Mouse (Mus musculus): ENCODE measurements around the gene Hcrtr1. TPM values are rescaled to one million over a fixed set of nuclear protein-coding genes. Genes with fewer than 3 reads are reported as not detected.

Hcrtr1 gene
- total RNA-seq, 1 experiment = 0.22 TPM

DNA sequence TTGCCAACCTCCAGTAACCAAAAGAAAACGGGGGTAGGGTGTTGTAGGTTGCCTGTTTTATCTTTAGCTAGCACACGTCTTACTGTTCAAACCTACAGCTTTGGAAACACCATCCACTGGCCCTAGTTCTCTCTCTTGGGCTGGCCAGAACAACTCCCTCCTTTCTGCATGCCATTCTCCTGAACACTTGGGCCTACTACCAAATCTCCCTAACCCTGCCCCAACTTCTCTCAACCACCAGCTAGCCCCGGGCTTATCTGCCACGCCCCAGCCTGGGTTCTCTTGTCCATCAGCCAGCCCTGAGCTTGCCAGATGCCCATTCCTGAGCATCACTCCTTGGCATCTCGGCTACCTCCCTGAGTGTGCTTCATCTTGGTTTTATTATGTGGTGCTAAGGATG lies 10.3 kb downstream of the Hcrtr1 start:
- Histone ChIP-seq H3K9ac (ENCODE audit: insufficient read depth, low read depth, low read length, poor library complexity, severe bottlenecking) (no peak overlapping the region), H3K27ac (ENCODE audit: insufficient read depth, low read depth, low read length, poor library complexity, severe bottlenecking) (no peak overlapping the region), H3K9me3 (ENCODE audit: control insufficient read depth, insufficient read depth, low read depth, low read length) (no peaks in the 10 kb centered on the region), H3K36me3 (ENCODE audit: control insufficient read depth, insufficient read depth, low read length, poor library complexity, severe bottlenecking) (peaks cover 21% of the 10 kb centered on the region), H3K4me3 (ENCODE audit: insufficient read depth in 1 of 2, low read depth in 1 of 2, low read length in 2 of 2, poor library complexity in 1 of 2, severe bottlenecking in 1 of 2) (no peak overlapping the region), H3K4me1 (ENCODE audit: control insufficient read depth in 2 of 2, insufficient read depth in 2 of 2, low read length in 2 of 2, poor library complexity in 1 of 2) (peaks cover 0 to 3% of the 10 kb centered on the region in 2 experiments; a peak in 2 of 4 replicates)
- no peak for DNase-seq (ENCODE audit: low read depth, low spot score)
- in situ Hi-C loops (cut with MboI; ENCODE audit: low sequenced_read_pairs in 2 of 2, unreplicated experiment in 2 of 2) = no loop called here
- TF ChIP-seq ZC3H11A (IDR thresholded peaks at IDR 0.05; ENCODE audit: borderline replicate concordance, low read depth, low read length) (no peak), HCFC1 (IDR thresholded peaks at IDR 0.05; ENCODE audit: borderline replicate concordance, insufficient read depth, low read length) (no peak), ZNF384 (IDR thresholded peaks at IDR 0.05; ENCODE audit: low read depth, low read length) (no peak), CHD2 (IDR thresholded peaks at IDR 0.05; ENCODE audit: low read depth, low read length) (no peak), MAFK (IDR thresholded peaks at IDR 0.05; ENCODE audit: insufficient read depth, low read depth, low read length) (no peak)

GRCm38 (mm10) chr4:130125935-130126334 lies 13.2 kb downstream of the Hcrtr1 start:
- DNase-seq (ENCODE audit: low read depth, low spot score) = no peak
- in situ Hi-C loops (cut with MboI; ENCODE audit: low sequenced_read_pairs in 2 of 2, unreplicated experiment in 2 of 2) = no loop called here
- Histone ChIP-seq H3K4me3 (ENCODE audit: insufficient read depth in 1 of 2, low read depth in 1 of 2, low read length in 2 of 2, poor library complexity in 1 of 2, severe bottlenecking in 1 of 2) (no peak overlapping the region), H3K9ac (ENCODE audit: insufficient read depth, low read depth, low read length, poor library complexity, severe bottlenecking) (no peak overlapping the region), H3K9me3 (ENCODE audit: control insufficient read depth, insufficient read depth, low read depth, low read length) (no peaks in the 10 kb centered on the region), H3K27ac (ENCODE audit: insufficient read depth, low read depth, low read length, poor library complexity, severe bottlenecking) (no peak overlapping the region), H3K36me3 (ENCODE audit: control insufficient read depth, insufficient read depth, low read length, poor library complexity, severe bottlenecking) (peaks cover 21% of the 10 kb centered on the region), H3K4me1 (ENCODE audit: control insufficient read depth in 2 of 2, insufficient read depth in 2 of 2, low read length in 2 of 2, poor library complexity in 1 of 2) (peaks cover 0 to 7% of the 10 kb centered on the region in 2 experiments; a peak in 3 of 4 replicates)
- TF ChIP-seq MAFK (IDR thresholded peaks at IDR 0.05; ENCODE audit: insufficient read depth, low read depth, low read length) (no peak), ZC3H11A (IDR thresholded peaks at IDR 0.05; ENCODE audit: borderline replicate concordance, low read depth, low read length) (no peak)

DNA sequence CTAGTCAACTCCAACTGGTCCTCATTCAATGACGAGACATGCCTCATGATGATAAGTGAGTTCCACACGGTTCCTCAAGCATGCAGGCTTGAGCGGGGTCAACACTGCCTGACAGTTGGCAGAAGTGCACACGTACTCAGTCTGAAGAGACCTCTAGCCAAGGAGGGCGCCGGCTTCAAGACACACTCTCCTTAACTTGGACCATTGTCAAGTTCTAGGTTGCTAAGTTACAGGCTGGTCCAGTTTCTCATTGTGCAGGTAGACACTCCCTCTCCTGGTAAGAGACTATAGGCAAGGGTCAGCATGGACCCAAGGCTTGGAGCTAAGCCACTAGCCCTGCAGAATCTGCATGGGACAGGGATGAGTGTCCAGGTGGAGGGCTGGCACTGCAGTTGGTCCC lies 14.0 kb downstream of the Hcrtr1 start:
- H3K9ac ChIP-seq (ENCODE audit: insufficient read depth, low read depth, low read length, poor library complexity, severe bottlenecking) = no peak overlapping the region
- TF ChIP-seq MAFK (IDR thresholded peaks at IDR 0.05; ENCODE audit: insufficient read depth, low read depth, low read length) = no peak
- no peak for TF ChIP-seq HCFC1 (IDR thresholded peaks at IDR 0.05; ENCODE audit: borderline replicate concordance, insufficient read depth, low read length)
- TF ChIP-seq ZC3H11A (IDR thresholded peaks at IDR 0.05; ENCODE audit: borderline replicate concordance, low read depth, low read length) = no peak
- TF ChIP-seq ZNF384 (IDR thresholded peaks at IDR 0.05; ENCODE audit: low read depth, low read length) = no peak
- TF ChIP-seq CHD2 (IDR thresholded peaks at IDR 0.05; ENCODE audit: low read depth, low read length) = no peak
- DNase-seq (ENCODE audit: low read depth, low spot score) = no peak
- H3K4me3 ChIP-seq (ENCODE audit: insufficient read depth in 1 of 2, low read depth in 1 of 2, low read length in 2 of 2, poor library complexity in 1 of 2, severe bottlenecking in 1 of 2) = no peak overlapping the region
- H3K4me1 ChIP-seq (ENCODE audit: control insufficient read depth in 2 of 2, insufficient read depth in 2 of 2, low read length in 2 of 2, poor library complexity in 1 of 2) = peaks cover 0 to 5% of the 10 kb centered on the region in 2 experiments; a peak in 2 of 4 replicates
- in situ Hi-C loops (cut with MboI; ENCODE audit: low sequenced_read_pairs in 2 of 2, unreplicated experiment in 2 of 2) = no loop called here
- H3K36me3 ChIP-seq (ENCODE audit: control insufficient read depth, insufficient read depth, low read length, poor library complexity, severe bottlenecking) = peaks cover 21% of the 10 kb centered on the region
- H3K9me3 ChIP-seq (ENCODE audit: control insufficient read depth, insufficient read depth, low read depth, low read length) = no peaks in the 10 kb centered on the region
- H3K27ac ChIP-seq (ENCODE audit: insufficient read depth, low read depth, low read length, poor library complexity, severe bottlenecking) = no peak overlapping the region

GRCm38 (mm10) chr4:130124110-130124509 lies 15.0 kb downstream of the Hcrtr1 start:
- H3K9me3 ChIP-seq (ENCODE audit: control insufficient read depth, insufficient read depth, low read depth, low read length) = no peaks in the 10 kb centered on the region
- DNase-seq (ENCODE audit: low read depth, low spot score) = no peak
- H3K9ac ChIP-seq (ENCODE audit: insufficient read depth, low read depth, low read length, poor library complexity, severe bottlenecking) = no peak overlapping the region
- H3K4me1 ChIP-seq (ENCODE audit: control insufficient read depth in 2 of 2, insufficient read depth in 2 of 2, low read length in 2 of 2, poor library complexity in 1 of 2) = peaks cover 0 to 5% of the 10 kb centered on the region in 2 experiments; a peak in 2 of 4 replicates
- in situ Hi-C loops (cut with MboI; ENCODE audit: low sequenced_read_pairs in 2 of 2, unreplicated experiment in 2 of 2) = no loop called here
- no peak overlapping the region for H3K27ac ChIP-seq (ENCODE audit: insufficient read depth, low read depth, low read length, poor library complexity, severe bottlenecking)
- TF ChIP-seq ZNF384 (IDR thresholded peaks at IDR 0.05; ENCODE audit: low read depth, low read length) = no peak
- TF ChIP-seq ZC3H11A (IDR thresholded peaks at IDR 0.05; ENCODE audit: borderline replicate concordance, low read depth, low read length) = no peak
- TF ChIP-seq HCFC1 (IDR thresholded peaks at IDR 0.05; ENCODE audit: borderline replicate concordance, insufficient read depth, low read length) = no peak
- peaks cover 21% of the 10 kb centered on the region for H3K36me3 ChIP-seq (ENCODE audit: control insufficient read depth, insufficient read depth, low read length, poor library complexity, severe bottlenecking)
- H3K4me3 ChIP-seq (ENCODE audit: insufficient read depth in 1 of 2, low read depth in 1 of 2, low read length in 2 of 2, poor library complexity in 1 of 2, severe bottlenecking in 1 of 2) = no peak overlapping the region

DNA sequence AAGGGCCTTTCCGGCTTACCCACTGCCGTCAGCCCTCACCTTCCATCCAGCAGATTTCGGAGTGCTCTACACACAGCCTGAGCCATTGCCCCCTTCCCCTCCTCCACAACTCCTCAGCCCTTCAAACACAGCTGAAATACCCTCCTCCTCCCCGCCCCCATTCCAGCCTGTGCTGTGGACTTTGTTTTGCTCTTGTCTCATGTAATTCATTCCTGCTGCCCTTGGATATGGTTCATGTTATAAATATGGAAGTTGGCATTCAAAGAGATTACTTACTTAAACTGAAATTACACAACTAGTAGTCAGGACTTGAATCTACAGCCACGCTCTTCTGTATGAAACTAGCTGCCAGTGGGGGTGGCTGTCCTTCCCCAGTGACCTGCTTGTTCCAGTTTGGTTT lies 16.1 kb downstream of the Hcrtr1 start:
- H3K27ac ChIP-seq (ENCODE audit: insufficient read depth, low read depth, low read length, poor library complexity, severe bottlenecking) = no peak overlapping the region
- DNase-seq (ENCODE audit: low read depth, low spot score) = no peak
- peaks cover 20% of the 10 kb centered on the region for H3K36me3 ChIP-seq (ENCODE audit: control insufficient read depth, insufficient read depth, low read length, poor library complexity, severe bottlenecking)
- peak overlapping the region; percentile 22; the same call in 1 of the 2 replicates for H3K9ac ChIP-seq (ENCODE audit: insufficient read depth, low read depth, low read length, poor library complexity, severe bottlenecking)
- in situ Hi-C loops (cut with MboI; ENCODE audit: low sequenced_read_pairs in 2 of 2, unreplicated experiment in 2 of 2) = no loop called here
- peaks cover 0 to 5% of the 10 kb centered on the region in 2 experiments; a peak in 2 of 4 replicates for H3K4me1 ChIP-seq (ENCODE audit: control insufficient read depth in 2 of 2, insufficient read depth in 2 of 2, low read length in 2 of 2, poor library complexity in 1 of 2)
- H3K4me3 ChIP-seq (ENCODE audit: insufficient read depth in 1 of 2, low read depth in 1 of 2, low read length in 2 of 2, poor library complexity in 1 of 2, severe bottlenecking in 1 of 2) = no peak overlapping the region
- no peaks in the 10 kb centered on the region for H3K9me3 ChIP-seq (ENCODE audit: control insufficient read depth, insufficient read depth, low read depth, low read length)
- TF ChIP-seq HCFC1 (IDR thresholded peaks at IDR 0.05; ENCODE audit: borderline replicate concordance, insufficient read depth, low read length) (no peak), MAFK (IDR thresholded peaks at IDR 0.05; ENCODE audit: insufficient read depth, low read depth, low read length) (no peak), CHD2 (IDR thresholded peaks at IDR 0.05; ENCODE audit: low read depth, low read length) (no peak), ZC3H11A (IDR thresholded peaks at IDR 0.05; ENCODE audit: borderline replicate concordance, low read depth, low read length) (no peak), ZNF384 (IDR thresholded peaks at IDR 0.05; ENCODE audit: low read depth, low read length) (no peak)
